Mouse (Mus musculus): ENCODE results near the gene Clasp2.

Gene Clasp2

GRCm38 (mm10) chr9:113929676-113930075 lies 188.4 kb downstream of the Clasp2 start:
- DNase-seq (ENCODE audit: extremely low spot score, low read depth, low spot score): no peak

- DNase-seq (ENCODE audit: extremely low spot score, low read depth, low spot score): peak; percentile 95
These were observed 189.5 kb downstream of the Clasp2 start, which contains the start of gene Ubp1 for GRCm38 (mm10) chr9:113930534-113931374. Gene Ubp1, plus strand, starts transcription at chr9:113930934.

GRCm38 (mm10) chr9:113931375-113932099 lies 190.3 kb downstream of the Clasp2 start:
- no peak for DNase-seq (ENCODE audit: extremely low spot score, low read depth, low spot score)

- peak; percentile 8 for DNase-seq (ENCODE audit: extremely low spot score, low read depth, low spot score)
These were observed 190.8 kb downstream of the Clasp2 start for GRCm38 (mm10) chr9:113932100-113932470.

- no peak for DNase-seq (ENCODE audit: extremely low spot score, low read depth, low spot score)
These were observed 191.2 kb downstream of the Clasp2 start for GRCm38 (mm10) chr9:113932501-113932900.

GRCm38 (mm10) chr9:113935638-113936037 lies 194.4 kb downstream of the Clasp2 start:
- no peak for DNase-seq (ENCODE audit: extremely low spot score, low read depth, low spot score)

- no peak for DNase-seq (ENCODE audit: extremely low spot score, low read depth, low spot score)
These were observed 198.0 kb downstream of the Clasp2 start for GRCm38 (mm10) chr9:113939063-113939850.

- DNase-seq (ENCODE audit: extremely low spot score, low read depth, low spot score): no peak
These were observed 200.0 kb downstream of the Clasp2 start for GRCm38 (mm10) chr9:113941103-113941805.

GRCm38 (mm10) chr9:113943372-113943771 lies 202.1 kb downstream of the Clasp2 start:
- DNase-seq (ENCODE audit: extremely low spot score, low read depth, low spot score): no peak

- DNase-seq (ENCODE audit: extremely low spot score, low read depth, low spot score): no peak
These were observed 205.9 kb downstream of the Clasp2 start for GRCm38 (mm10) chr9:113947216-113947615.

- DNase-seq (ENCODE audit: extremely low spot score, low read depth, low spot score): no peak
These were observed 216.5 kb downstream of the Clasp2 start for GRCm38 (mm10) chr9:113957777-113958176.

GRCm38 (mm10) chr9:113963718-113964117 lies 222.4 kb downstream of the Clasp2 start:
- no peak for DNase-seq (ENCODE audit: extremely low spot score, low read depth, low spot score)

GRCm38 (mm10) chr9:113964415-113964814 lies 223.1 kb downstream of the Clasp2 start:
- no peak for DNase-seq (ENCODE audit: extremely low spot score, low read depth, low spot score)

- no peak for DNase-seq (ENCODE audit: extremely low spot score, low read depth, low spot score)
These were observed 225.6 kb downstream of the Clasp2 start for GRCm38 (mm10) chr9:113966838-113967237.

- no peak for DNase-seq (ENCODE audit: extremely low spot score, low read depth, low spot score)
These were observed 227.7 kb downstream of the Clasp2 start for GRCm38 (mm10) chr9:113968967-113969366.
